Mouse (Mus musculus) NIH3T3 (cell line): ENCODE results near the gene Avpr1a.

Experiments
- DNase-seq: peaks from one replicate; pipeline ENCODE4 v3.0.0-alpha.2; 2012; ENCODE audit warnings: low read depth

Gene Avpr1a

GRCm38 (mm10) chr10:122447861-122448716, at the start of gene Avpr1a:
Avpr1a (plus strand) TSS chr10:122448499.
- DNase-seq, result no peak

- DNase-seq, result no peak
These were observed 46.0 kb upstream of the Avpr1a start for GRCm38 (mm10) chr10:122402270-122402669.

GRCm38 (mm10) chr10:122406333-122406732, 42.0 kb upstream of the Avpr1a start:
- no peak for DNase-seq

GRCm38 (mm10) chr10:122408697-122409409, 39.4 kb upstream of the Avpr1a start:
- no peak for DNase-seq

- DNase-seq, result no peak
These were observed 37.5 kb upstream of the Avpr1a start for GRCm38 (mm10) chr10:122410791-122411190.

- DNase-seq, result no peak
These were observed 15.6 kb upstream of the Avpr1a start for GRCm38 (mm10) chr10:122432690-122433089.

GRCm38 (mm10) chr10:122447275-122447674, 1.0 kb upstream of the Avpr1a start:
- DNase-seq, result peak; percentile 66

GRCm38 (mm10) chr10:122448717-122449611, 665 bp downstream of the Avpr1a start:
- DNase-seq, result peak; percentile 8

GRCm38 (mm10) chr10:122449856-122450255, 1.6 kb downstream of the Avpr1a start:
- DNase-seq, result no peak

DNA sequence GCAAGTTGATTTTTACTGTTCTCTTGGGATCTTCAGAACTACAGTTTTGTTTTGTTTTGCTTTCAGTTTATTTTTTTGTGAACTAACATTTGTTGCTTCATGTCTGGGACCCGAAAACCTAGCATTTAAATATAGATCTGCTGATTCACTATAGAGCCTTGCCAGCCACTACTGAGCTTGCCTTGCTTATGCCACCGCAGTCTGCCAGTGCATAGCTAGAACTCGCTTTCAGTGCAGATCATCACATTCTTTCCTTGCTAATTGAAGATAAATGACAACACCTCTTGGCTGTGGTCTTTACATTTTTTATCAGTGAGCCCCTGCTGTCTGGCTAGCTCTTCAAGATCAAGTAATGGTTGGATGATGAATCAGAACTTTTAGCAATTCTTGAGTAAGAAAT, 5.2 kb downstream of the Avpr1a start:
- DNase-seq, result peak; percentile 60

DNA sequence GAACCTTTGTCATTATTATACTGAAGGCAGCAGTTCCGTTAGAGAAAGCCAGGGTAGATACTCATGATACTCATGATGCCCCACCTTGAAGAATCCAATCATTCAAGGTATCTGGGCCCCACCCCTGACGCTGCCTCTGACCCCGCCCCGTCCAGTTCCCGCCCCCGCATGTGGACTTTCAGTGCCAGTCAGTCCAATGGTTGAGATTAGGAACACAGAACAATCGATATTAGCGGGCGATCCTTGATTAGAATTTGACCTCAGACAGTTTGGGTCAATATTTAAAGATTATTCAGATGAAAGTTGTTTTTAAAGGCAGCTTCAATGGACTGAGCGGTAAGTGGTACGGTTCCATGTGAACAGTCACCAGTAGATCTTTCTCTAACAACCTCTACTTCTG, 7.5 kb downstream of the Avpr1a start:
- no peak for DNase-seq

DNA sequence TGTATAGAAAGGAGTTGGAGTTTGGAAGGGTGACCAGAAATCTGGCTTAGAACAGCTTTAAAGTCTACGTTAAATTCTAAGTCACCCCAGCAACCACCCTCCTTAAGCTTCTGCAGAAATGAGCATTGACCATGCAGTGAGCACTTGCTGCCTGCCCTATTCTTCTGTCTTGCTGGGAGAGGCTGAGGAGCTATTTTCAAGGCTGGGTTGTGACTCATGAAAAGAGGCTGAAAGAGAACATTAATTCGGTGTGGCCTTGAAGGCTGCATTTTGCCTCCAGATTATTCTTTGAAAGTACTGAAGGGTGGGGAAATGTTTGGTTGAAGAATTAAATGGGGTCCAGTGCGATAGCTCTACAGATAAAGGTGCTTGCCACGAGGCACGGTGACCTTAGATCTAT, 28.5 kb downstream of the Avpr1a start:
- no peak for DNase-seq

- DNase-seq, result no peak
These were observed 50.3 kb downstream of the Avpr1a start for GRCm38 (mm10) chr10:122498551-122498950.

GRCm38 (mm10) chr10:122499306-122499705, 51.0 kb downstream of the Avpr1a start:
- no peak for DNase-seq
